Mouse (Mus musculus) embryonic facial prominence, embryonic 15.5 days (tissue): ENCODE measurements around the gene Pfn2. TPM values are rescaled to one million over a fixed set of nuclear protein-coding genes. Genes with fewer than 3 reads are reported as not detected.
"Not testable (repeated sequence)": the region's sequence is repeated elsewhere in the genome, so short reads cannot be mapped to it uniquely, and the experiment has no call there.

Experiments used
- ATAC-seq: fragments of 200-750 bp; cut with Nextera tagmentation; 2 replicates; pipeline ENCODE4 v1.8.0; 2017; ENCODE audit warnings: low read depth, moderate TSS enrichment; ENCODE audit not compliant: insufficient number of reproducible peaks, low FRiP score, low TSS enrichment
- H3K27ac ChIP-seq: fragments of 300-500 bp; sonication (generic); replicated peaks from 2 replicates; pipeline ENCODE4 v1.5.1; 2015; ENCODE audit warnings: mild to moderate bottlenecking, inconsistent platforms
- H3K27me3 ChIP-seq: fragments of 300-500 bp; sonication (generic); 2 replicates; pipeline ENCODE4 v1.6.1; 2015; ENCODE audit warnings: inconsistent platforms
- H3K36me3 ChIP-seq: fragments of 300-500 bp; sonication (generic); 2 replicates; pipeline ENCODE4 v1.6.1; 2015; ENCODE audit warnings: mild to moderate bottlenecking, inconsistent platforms
- H3K4me1 ChIP-seq: fragments of 300-500 bp; sonication (generic); 2 replicates; pipeline ENCODE4 v1.6.1; 2015; ENCODE audit warnings: inconsistent platforms
- H3K4me2 ChIP-seq: fragments of 300-500 bp; sonication (generic); replicated peaks from 2 replicates; pipeline ENCODE4 v1.6.1; 2015; ENCODE audit warnings: mild to moderate bottlenecking, inconsistent platforms
- H3K4me3 ChIP-seq: fragments of 300-500 bp; sonication (generic); replicated peaks from 2 replicates; pipeline ENCODE4 v1.5.1; 2015; ENCODE audit warnings: mild to moderate bottlenecking, inconsistent platforms
- H3K9ac ChIP-seq: fragments of 300-500 bp; sonication (generic); 2 replicates; pipeline ENCODE4 v1.6.1; 2015; ENCODE audit warnings: inconsistent platforms
- H3K9me3 ChIP-seq: fragments of 300-500 bp; sonication (generic); replicated peaks from 2 replicates; pipeline ENCODE4 v1.6.1; 2016; ENCODE audit warnings: inconsistent platforms
- WGBS: fragments of 180-500 bp; shearing (Covaris S2); methylation state at CpG from one replicate; pipeline ENCODE4 v1.1.7; 2015; 5-methylcytosine and 5-hydroxymethylcytosine counted together
- polyA plus RNA-seq: library from polyadenylated mRNA; unstranded; fragments of >200 nt; fragmentation: Nextera tagmentation; extraction: Ambion mirVana; gene quantifications from 2 replicates; pipeline ENCODE4 v1.2.1, GENCODE M21; 2015

The Pfn2 gene
- 152 and 161 TPM in 2 replicates for polyA plus RNA-seq

- Histone ChIP-seq H3K27ac (peak within 1 kb of the TSS; percentile 93), H3K4me3 (peak within 1 kb of the TSS; percentile 72), H3K9ac (peak within 1 kb of the TSS; percentile 77), H3K27me3 (no peaks in the 10 kb centered on the region), H3K9me3 (no peaks in the 10 kb centered on the region), H3K4me1 (peaks cover 20% of the 10 kb centered on the region), H3K36me3 (peaks cover 8% of the 10 kb centered on the region; the same call in 1 of the 2 replicates), H3K4me2 (peak within 1 kb of the TSS; percentile 80)
- under 1% methylated on average over 52 of the region's 52 CpGs for WGBS
- peak; percentile 81 for ATAC-seq
These were observed at the start of gene Pfn2 for GRCm38 (mm10) chr3:57847760-57848185. Gene Pfn2, minus strand, starts transcription at chr3:57848079.

- 73% methylated on average over 3 of the region's 3 CpGs for WGBS
These were observed 35.1 kb upstream of the Pfn2 start for GRCm38 (mm10) chr3:57882945-57883344.

GRCm38 (mm10) chr3:57846912-57847759, 743 bp downstream of the Pfn2 start:
- Histone ChIP-seq H3K9ac (peak overlapping the region; percentile 77), H3K27ac (peak overlapping the region; percentile 93), H3K4me1 (peaks cover 20% of the 10 kb centered on the region), H3K9me3 (no peaks in the 10 kb centered on the region), H3K4me2 (peak overlapping the region; percentile 80), H3K27me3 (no peaks in the 10 kb centered on the region), H3K4me3 (peak overlapping the region; percentile 72), H3K36me3 (peaks cover 9% of the 10 kb centered on the region; the same call in 1 of the 2 replicates)
- peak; percentile 91 for ATAC-seq
- WGBS = under 1% methylated on average over 98 of the region's 104 CpGs

More at GRCm38 (mm10) chr3:57882945-57883344, 35.1 kb upstream of the Pfn2 start:
- Histone ChIP-seq H3K9me3 (no peaks in the 10 kb centered on the region), H3K4me3 (no peak overlapping the region), H3K4me1 (no peaks in the 10 kb centered on the region), H3K4me2 (no peak overlapping the region), H3K36me3 (no peaks in the 10 kb centered on the region), H3K27ac (no peak overlapping the region), H3K9ac (no peak overlapping the region), H3K27me3 (no peaks in the 10 kb centered on the region)
- no peak for ATAC-seq

GRCm38 (mm10) chr3:57846662-57846911, 1.3 kb downstream of the Pfn2 start:
- Histone ChIP-seq H3K4me1 (peaks cover 20% of the 10 kb centered on the region), H3K9me3 (no peaks in the 10 kb centered on the region), H3K4me3 (peak overlapping the region; percentile 72), H3K4me2 (peak overlapping the region; percentile 80), H3K9ac (peak overlapping the region; percentile 77), H3K27me3 (no peaks in the 10 kb centered on the region), H3K36me3 (peaks cover 9% of the 10 kb centered on the region; the same call in 1 of the 2 replicates), H3K27ac (peak overlapping the region; percentile 93)
- no peak; the same call in 1 of the 2 replicates for ATAC-seq
- 1% methylated on average over 9 of the region's 9 CpGs for WGBS

GRCm38 (mm10) chr3:57845786-57846661, 1.9 kb downstream of the Pfn2 start:
- no peak for ATAC-seq
- H3K27ac ChIP-seq = peak overlapping the region; percentile 93; the same call in 1 of the 2 replicates
- no peaks in the 10 kb centered on the region for H3K9me3 ChIP-seq
- 11% methylated on average over 11 of the region's 11 CpGs for WGBS
- H3K4me1 ChIP-seq = peaks cover 20% of the 10 kb centered on the region
- H3K27me3 ChIP-seq = no peaks in the 10 kb centered on the region
- H3K4me3 ChIP-seq = peak overlapping the region; percentile 72
- H3K9ac ChIP-seq = 0 out of 2 replicates have a peak overlapping the region, but pooled peaks have one; percentile 77
- peaks cover 13% of the 10 kb centered on the region; the same call in 1 of the 2 replicates for H3K36me3 ChIP-seq
- peak overlapping the region; percentile 80 for H3K4me2 ChIP-seq

- Histone ChIP-seq H3K27ac (no peak overlapping the region), H3K9ac (no peak overlapping the region), H3K36me3 (peaks cover 17% of the 10 kb centered on the region; the same call in 1 of the 2 replicates), H3K4me2 (no peak overlapping the region), H3K4me3 (no peak overlapping the region), H3K27me3 (no peaks in the 10 kb centered on the region), H3K9me3 (no peaks in the 10 kb centered on the region), H3K4me1 (peaks cover 20% of the 10 kb centered on the region)
- ATAC-seq = no peak
These were observed 4.1 kb downstream of the Pfn2 start for GRCm38 (mm10) chr3:57843775-57844174.

GRCm38 (mm10) chr3:57836911-57837310, 11.0 kb downstream of the Pfn2 start:
- Histone ChIP-seq H3K4me3 (no peak overlapping the region), H3K27ac (no peak overlapping the region), H3K4me2 (no peak overlapping the region), H3K9ac (no peak overlapping the region), H3K27me3 (no peaks in the 10 kb centered on the region), H3K9me3 (no peaks in the 10 kb centered on the region), H3K4me1 (no peaks in the 10 kb centered on the region), H3K36me3 (peaks cover 13% of the 10 kb centered on the region; the same call in 1 of the 2 replicates)
- 87% methylated on average over 4 of the region's 4 CpGs for WGBS
- no peak for ATAC-seq

- Histone ChIP-seq H3K4me2 (no peak overlapping the region), H3K4me1 (no peaks in the 10 kb centered on the region), H3K9me3 (no peaks in the 10 kb centered on the region), H3K27ac (no peak overlapping the region), H3K27me3 (no peaks in the 10 kb centered on the region), H3K9ac (no peak overlapping the region), H3K4me3 (no peak overlapping the region), H3K36me3 (peaks cover 16% of the 10 kb centered on the region)
- WGBS = 87% methylated on average over 11 of the region's 11 CpGs
- no peak for ATAC-seq
These were observed 14.3 kb downstream of the Pfn2 start for GRCm38 (mm10) chr3:57833585-57833984.

GRCm38 (mm10) chr3:57825866-57826265, 22.0 kb downstream of the Pfn2 start:
- Histone ChIP-seq H3K4me3 (no peak overlapping the region), H3K27me3 (no peaks in the 10 kb centered on the region), H3K4me1 (no peaks in the 10 kb centered on the region), H3K9me3 (no peaks in the 10 kb centered on the region), H3K36me3 (peaks cover 23% of the 10 kb centered on the region; the same call in 1 of the 2 replicates), H3K27ac (no peak overlapping the region), H3K4me2 (no peak overlapping the region), H3K9ac (no peak overlapping the region)
- 96% methylated on average over 3 of the region's 3 CpGs for WGBS
- ATAC-seq = no peak

GRCm38 (mm10) chr3:57815447-57815846, 32.4 kb downstream of the Pfn2 start:
- Histone ChIP-seq H3K27me3 (no peaks in the 10 kb centered on the region), H3K36me3 (no peaks in the 10 kb centered on the region), H3K27ac (no peak overlapping the region), H3K4me2 (no peak overlapping the region), H3K4me3 (no peak overlapping the region), H3K4me1 (no peaks in the 10 kb centered on the region), H3K9me3 (no peaks in the 10 kb centered on the region), H3K9ac (no peak overlapping the region)
- 79% methylated on average over 6 of the region's 6 CpGs for WGBS
- no peak for ATAC-seq

- not testable (repeated sequence) for H3K4me3 ChIP-seq, H3K36me3 ChIP-seq, ATAC-seq, H3K4me1 ChIP-seq, H3K4me2 ChIP-seq, H3K27ac ChIP-seq, H3K27me3 ChIP-seq, H3K9me3 ChIP-seq, H3K9ac ChIP-seq
- WGBS = 34% methylated on average over 6 of the region's 6 CpGs
These were observed 52.8 kb downstream of the Pfn2 start for GRCm38 (mm10) chr3:57795071-57795470.
